Mouse (Mus musculus) gastrocnemius, adult 18-20 months (tissue): ENCODE measurements at regions not wholly inside any gene's neighbourhood (a gene's known extent, or its start where the extent isn't known, plus 50 kb on each side); places are given as distances from the start of the nearest gene placed in this dataset.

ENCODE experiments used
- DNase-seq: peaks from one replicate; pipeline ENCODE4 v3.0.0; 2021; ENCODE audit warnings: low spot score

DNA sequence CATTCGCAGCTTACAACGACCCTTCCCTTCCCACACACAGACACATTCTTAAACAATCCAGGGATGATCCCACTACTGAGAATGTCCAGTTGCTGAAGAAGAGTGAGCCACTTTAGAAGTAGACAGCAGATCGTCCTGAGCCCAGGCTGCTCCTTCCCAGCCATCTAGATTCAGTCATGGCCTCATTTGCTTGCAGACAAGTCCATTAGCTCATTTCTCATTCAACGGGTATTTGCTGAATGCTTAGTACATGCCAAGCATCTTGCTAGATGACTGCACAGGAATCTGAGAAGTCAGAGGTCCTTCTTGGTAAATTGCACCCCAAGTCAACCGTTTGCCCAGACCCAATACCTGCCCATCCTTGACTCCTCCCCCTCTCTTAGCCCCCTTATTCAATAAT is 57.8 kb downstream of the Ier5 start:
- DNase-seq = no peak

GRCm38 (mm10) chr1:155040939-155041371 is 58.5 kb downstream of the Ier5 start:
- no peak for DNase-seq

GRCm38 (mm10) chr1:155040086-155040726 is 59.2 kb downstream of the Ier5 start:
- no peak for DNase-seq

DNA sequence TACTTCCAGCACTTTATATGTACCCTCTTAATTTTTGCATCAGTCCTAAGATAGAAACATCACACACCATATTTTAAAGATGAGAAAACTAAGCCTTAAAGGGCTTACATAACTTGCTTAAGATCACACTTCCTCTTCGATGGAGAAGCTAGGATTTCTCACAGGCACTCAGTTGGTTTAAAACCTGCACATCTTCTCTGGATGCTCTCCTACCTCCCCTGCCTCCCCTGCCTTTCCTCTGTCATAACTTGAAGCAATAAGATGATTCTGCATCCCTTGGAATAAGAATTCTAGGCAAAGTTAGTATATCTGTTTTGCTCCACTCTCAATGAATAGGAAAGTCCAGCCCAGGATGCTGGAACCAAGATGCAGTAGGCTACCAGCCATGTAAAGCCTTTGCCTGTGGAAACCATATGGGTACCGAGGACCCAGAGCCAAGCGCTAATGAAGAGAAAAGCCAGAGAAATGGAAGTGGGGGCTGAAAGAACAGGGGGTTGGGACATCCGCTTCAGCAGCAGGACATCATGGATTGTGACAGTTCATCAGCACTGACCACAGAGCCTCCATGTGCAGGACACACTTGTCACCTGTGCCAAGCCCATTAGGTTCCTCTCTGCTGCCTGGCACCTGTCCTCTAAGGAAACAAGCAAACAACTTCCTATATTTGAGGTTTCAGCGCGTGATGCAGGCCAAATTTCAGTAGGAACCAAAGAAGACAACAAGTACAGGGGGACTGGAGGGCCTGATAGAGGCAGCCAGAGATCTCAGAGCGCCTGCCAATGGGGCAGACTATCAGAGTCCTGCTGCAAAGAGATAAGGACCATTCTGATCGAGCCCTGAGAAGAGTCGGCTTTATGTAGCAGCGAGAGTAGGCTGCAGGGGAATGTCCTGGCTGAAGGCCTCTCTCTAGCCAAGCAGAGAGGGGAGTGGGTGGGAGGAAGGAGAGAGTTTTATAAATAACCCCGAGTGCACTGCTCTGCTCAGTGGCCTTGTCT is 60.5 kb downstream of the Ier5 start:
- no peak for DNase-seq

- no peak for DNase-seq
These were observed 62.0 kb downstream of the Ier5 start for GRCm38 (mm10) chr1:155037479-155037878.

DNA sequence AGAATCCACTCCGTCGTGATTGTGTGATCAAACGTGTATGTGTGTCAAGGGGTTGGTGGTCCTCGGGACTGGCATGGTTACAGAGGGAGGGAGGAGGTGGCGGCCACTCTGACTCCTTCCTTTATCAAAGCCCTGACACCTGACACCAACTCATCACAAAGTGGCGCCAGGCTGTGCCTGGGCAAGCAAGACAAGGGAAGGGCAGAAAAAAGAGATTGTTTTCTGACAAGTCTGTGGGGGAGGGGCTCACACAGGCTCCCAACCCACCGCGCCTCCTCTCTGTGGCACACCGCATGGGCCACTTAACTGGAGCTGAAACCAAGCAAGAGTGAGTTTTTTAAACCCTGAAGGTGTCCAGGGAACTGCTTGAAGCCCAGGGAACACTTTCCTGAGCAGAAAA is 68.5 kb downstream of the Ier5 start:
- no peak for DNase-seq

DNA sequence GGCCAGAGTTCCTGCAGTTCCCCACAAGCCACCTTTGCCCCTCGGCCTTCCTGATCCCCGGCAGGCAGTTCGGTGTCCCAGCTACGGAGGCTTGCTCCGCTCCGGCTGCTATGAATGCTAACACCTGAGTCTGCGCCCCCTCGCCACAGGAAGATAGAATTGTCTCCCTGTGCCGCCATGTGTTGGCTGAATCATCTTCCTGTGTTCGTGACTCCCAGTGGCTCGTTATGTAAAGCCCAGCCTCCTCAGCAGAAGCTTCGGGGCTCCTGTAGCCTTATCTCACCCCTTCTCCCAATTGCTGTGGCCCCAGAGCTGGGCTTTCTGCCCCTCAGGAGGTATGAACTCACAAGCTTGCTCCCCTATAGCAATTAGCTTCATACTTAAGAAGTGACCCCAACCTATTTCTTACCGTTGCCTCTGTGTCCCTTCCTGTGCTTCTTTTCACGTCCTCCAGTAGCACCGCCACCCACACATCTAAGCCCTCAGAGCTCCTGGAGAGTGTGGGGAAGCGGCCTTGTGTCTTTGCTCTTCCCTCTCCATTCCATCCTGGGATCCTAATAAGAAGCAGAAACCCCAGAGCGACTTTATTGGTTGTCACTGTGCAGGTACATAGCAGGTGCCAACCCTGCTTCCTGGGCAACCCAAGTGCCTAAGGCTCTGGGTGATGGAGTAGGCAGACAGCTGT is 70.1 kb downstream of the Ier5 start:
- DNase-seq = no peak

DNA sequence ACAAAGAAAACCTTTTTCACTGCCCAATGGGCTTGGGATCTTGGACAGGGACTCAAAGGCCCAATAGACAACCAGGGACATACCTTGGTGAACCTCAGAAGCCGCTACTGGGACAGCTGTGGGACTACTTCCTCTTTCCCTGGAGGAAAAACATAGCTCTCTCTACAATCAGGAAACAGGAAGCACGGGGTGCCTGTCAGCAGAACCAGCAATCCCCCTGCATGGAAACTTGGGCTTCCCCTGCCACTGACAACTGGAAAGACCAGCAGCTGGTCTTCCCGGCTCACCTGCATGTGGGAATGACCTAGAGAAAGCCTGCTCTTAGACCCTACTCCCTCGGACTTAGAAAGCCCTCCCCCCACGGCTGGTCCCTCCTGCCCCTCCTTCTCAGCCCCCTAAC is 70.7 kb downstream of the Ier5 start:
- no peak for DNase-seq

- DNase-seq = no peak
These were observed 71.3 kb downstream of the Ier5 start for GRCm38 (mm10) chr1:155028147-155028546.

GRCm38 (mm10) chr1:155027583-155027982 is 71.9 kb downstream of the Ier5 start:
- no peak for DNase-seq

DNA sequence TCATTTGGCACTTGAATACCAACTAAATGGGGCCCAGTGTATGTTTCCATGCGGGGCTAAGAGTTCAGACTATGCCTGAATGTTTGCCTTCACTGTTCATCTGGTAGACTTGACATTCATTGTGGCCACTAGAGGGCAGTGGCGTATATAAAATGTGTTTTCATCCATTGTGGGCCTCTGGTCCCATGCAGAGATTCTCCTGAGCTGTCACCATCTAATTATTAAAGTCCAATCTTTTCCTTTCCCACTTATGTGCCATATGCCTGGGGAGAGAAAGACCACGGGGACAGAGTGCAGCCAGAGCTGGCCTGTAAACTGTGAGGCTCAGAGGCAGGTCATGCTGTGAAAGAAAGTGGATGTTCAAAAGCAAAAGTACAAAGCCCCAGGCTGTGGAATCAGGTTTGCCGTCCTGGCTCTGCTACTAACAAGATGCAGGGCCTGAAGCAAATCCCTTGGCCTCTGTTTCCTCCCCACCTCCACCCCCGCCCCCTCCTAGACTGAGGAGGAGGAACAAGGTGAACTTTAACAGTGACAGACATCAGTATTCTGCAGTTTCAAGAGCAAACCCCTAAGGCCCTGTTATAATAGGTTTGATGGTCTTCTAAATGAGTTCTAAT is 73.5 kb downstream of the Ier5 start:
- DNase-seq = peak; percentile 81

DNA sequence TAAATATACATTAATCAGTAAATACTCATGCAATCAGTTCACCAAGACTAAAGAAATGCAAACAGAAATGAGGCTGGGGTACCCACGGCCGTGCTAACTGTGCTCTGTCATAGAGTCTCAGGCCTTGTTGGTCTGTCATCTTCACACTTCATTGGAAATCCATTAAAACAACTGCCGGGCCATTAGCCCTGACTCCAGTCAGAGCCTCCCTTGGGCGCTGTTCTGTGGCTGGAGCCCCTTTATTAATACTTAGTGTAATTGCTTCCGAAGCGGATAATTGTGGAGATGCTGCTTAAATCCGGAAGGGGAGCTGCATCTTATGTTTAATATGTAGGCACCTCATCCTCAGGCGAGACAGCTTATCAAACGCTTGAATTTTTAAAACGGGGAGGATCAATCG is 76.1 kb downstream of the Ier5 start:
- no peak for DNase-seq

- no peak for DNase-seq
These were observed 83.8 kb downstream of the Ier5 start for GRCm38 (mm10) chr1:155015669-155016068.

DNA sequence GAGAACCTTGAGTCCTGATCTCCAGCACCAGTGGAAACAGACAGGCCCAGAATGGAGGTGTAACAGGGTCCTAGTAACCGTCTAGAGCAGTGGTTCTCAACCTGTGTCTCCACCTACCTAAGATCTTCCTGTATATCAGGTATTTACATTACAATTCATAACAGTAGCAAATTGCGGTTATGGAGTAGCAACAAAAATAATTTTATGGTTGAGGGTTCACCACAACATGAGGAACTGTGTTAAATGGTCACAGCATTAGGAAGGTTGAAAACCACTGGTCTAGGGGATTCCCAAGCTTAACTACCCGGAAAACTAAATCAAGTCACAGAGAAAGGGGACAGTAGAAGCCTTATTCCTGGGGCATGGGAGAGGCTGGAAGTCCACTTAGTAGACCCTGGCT is 84.5 kb downstream of the Ier5 start:
- no peak for DNase-seq

GRCm38 (mm10) chr1:155013784-155014183 is 85.7 kb downstream of the Ier5 start:
- no peak for DNase-seq

DNA sequence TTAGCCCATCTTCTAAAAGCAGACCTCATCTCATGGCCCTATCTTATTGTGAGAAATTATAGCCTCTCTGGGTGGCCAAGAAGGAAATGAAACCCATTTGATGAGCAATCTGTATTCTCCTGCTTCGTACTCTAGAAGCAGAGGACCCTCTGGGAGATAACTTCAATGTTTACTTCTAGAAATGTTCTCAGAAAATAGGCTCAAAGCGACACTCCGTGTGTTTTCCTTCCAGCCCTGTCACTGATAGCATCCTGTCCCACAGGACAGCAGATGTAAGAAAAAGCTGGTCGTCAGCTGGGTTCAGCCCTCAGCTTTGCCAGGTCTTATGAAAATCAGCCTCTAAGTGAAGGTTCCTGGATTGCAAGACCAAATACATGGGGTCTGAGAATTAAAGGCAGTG is 86.1 kb downstream of the Ier5 start:
- DNase-seq = no peak

GRCm38 (mm10) chr1:155006539-155007486 is 92.6 kb downstream of the Ier5 start:
- DNase-seq = peak; percentile 84

DNA sequence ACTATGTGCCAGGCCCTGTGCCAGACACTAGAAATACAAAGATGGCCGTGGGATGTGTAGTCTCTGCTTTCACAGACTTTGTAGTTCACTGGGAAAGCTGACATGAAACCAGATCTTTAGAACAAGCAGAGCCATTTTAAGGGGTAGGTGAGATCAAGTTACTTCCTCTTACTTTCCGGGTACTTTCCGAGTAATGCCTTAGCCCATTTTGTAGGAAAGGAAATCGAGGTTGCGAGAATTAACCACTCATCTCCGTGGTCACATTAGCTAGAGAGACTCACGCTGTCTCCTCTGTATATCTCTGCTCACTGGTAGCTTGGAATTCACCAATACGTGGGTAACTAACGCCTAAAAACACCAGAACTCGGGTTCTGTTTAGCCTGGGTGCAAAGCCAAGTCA is 93.3 kb downstream of the Ier5 start:
- no peak for DNase-seq

- no peak for DNase-seq
These were observed 99.1 kb downstream of the Ier5 start for GRCm38 (mm10) chr1:155000301-155000700.

GRCm38 (mm10) chr1:154999501-155000131 is 99.8 kb downstream of the Ier5 start:
- DNase-seq = no peak
